Mouse (Mus musculus): ENCODE data around the gene Bmt2. TPM values are rescaled to one million over a fixed set of nuclear protein-coding genes. Genes with fewer than 3 reads are reported as not detected.

The Bmt2 gene
- total RNA-seq (2023), result 10 to 100 TPM; 22.7 to 24.4 TPM

DNA sequence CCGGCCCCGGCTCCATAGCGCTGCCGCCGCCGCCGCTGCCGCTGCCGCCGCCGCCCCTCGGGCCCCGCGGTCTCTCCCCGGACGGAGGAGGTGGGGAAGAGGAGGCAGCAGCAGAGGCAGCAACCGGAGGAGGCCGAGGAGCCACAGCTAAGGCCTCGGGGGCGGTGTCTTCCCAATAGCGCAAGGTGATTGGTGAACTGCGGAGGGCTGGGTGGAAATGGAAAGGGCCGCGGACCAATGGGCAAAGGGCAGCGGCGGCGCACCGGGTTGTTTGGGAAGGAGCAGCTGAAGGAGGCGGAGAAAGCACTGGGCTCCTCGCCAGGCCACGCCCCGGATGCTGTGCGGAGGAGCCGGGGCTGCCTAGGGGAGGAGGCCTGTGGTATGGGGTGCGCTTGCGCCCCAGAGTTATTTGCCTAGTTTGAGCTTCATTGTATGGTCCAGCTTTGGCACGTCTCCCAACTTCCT, at the start of gene Bmt2:
Gene Bmt2 (minus strand): TSS at position 149 of the 465 bp plus-strand sequence.

DNA sequence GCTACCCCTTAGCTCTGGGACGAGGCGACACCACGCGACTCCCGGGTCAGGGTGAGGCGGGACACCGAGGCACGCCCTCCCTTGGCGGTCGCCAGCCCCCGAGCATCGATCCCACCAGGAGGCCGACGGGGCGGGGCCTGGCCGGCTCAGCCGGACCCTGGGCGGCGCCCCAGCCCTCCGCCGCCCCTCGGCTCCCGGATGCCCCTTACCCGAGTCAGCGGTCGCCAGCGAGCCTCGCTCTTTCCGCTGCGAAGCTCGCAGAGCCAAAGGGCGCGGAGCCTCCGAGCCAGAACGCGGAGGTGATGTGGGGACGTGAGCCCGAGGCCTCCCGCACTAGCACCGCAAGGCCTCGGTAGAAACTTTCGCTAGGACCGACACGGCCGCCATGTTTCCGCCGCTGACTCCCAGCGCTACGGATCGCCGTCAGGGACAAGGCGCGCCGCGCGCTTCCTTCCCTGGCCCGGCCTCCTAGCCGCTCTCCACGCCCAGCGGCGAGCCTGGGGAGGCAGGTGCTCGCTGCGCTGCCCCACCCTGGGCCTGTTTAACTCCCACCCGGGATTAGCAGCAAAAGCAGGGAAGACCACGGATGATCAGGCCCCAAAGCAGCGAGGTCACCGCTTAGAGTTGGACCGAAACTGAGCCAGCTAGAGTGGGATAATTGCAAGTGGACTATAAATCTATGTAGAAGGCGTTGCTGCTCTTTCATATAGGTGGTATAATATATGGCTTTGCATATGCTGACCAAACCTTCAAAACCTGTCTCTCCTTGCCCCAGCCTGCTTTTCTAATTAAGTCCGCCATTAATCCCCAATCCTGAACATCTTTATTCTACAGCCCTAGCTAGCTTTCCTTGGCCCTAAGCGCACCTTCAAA, 69.9 kb downstream of the Bmt2 start, which contains the start of gene Tmem168:
Gene Tmem168 (minus strand): TSS at position 480 of the 873 bp plus-strand sequence.

Other genes starting within 250 kb of the Bmt2 start
- gene Tmem168, start 69.9 kb downstream of the Bmt2 start, total RNA-seq (2023), result 10 to 100 TPM; 48.4 to 57.0 TPM
- not detected for gene Gpr85, start 162.0 kb upstream of the Bmt2 start, total RNA-seq (2023)
- gene 2610001J05Rik, start 193.6 kb upstream of the Bmt2 start, total RNA-seq (2023), result 10 to 100 TPM; 33.2 to 38.2 TPM

Data from T-cell, adult 66 days (primary cell).